Mouse (Mus musculus) liver, embryonic 14.5 days (tissue): ENCODE measurements at regions not wholly inside any gene's neighbourhood (a gene's known extent, or its start where the extent isn't known, plus 50 kb on each side); places are given as distances from the start of the nearest gene placed in this dataset.

Source experiments
- CTCF ChIP-seq: IDR thresholded peaks from 2 replicates; pipeline ENCODE4 v1.5.1; 2016; ENCODE audit warnings: antibody characterized with exemption, low read depth, control low read depth
- EP300 ChIP-seq: IDR thresholded peaks from 2 replicates; pipeline ENCODE4 v1.6.1; 2016; ENCODE audit warnings: antibody characterized with exemption, low read depth

DNA sequence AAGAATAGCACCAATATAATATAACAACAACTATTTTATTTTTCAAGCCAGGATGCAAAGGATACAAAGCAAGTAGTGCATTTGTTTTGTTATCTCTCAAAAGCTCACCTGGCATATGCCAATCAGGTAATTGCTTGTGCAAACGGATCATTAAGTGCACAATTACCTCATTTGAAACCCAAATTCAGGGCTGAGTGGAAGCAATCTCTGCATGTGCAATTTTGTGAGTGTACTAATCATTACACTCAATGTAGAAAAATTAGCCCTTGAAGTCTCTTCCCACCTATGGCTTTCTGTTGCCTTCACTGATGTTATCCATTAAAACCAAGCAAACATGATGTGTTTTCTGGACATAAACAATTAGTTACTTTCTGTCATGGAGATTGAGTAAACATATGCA lies 490.9 kb upstream of the Fam92a start:
- TF ChIP-seq CTCF (no peak), EP300 (no peak)
